Mouse (Mus musculus): ENCODE results near the gene Wfdc1.
A peak's percentile ranks its signal among the peaks of the same experiment; 100 is the strongest.

Gene Wfdc1

GRCm38 (mm10) chr8:119666219-119666951 is at the start of gene Wfdc1:
TSS of gene Wfdc1 (plus strand) at chr8:119666365.
- DNase-seq (ENCODE audit: low read depth, low spot score) = no peak

- DNase-seq (ENCODE audit: low read depth, low spot score) = no peak
These were observed 49.4 kb upstream of the Wfdc1 start for GRCm38 (mm10) chr8:119616811-119617210.

DNA sequence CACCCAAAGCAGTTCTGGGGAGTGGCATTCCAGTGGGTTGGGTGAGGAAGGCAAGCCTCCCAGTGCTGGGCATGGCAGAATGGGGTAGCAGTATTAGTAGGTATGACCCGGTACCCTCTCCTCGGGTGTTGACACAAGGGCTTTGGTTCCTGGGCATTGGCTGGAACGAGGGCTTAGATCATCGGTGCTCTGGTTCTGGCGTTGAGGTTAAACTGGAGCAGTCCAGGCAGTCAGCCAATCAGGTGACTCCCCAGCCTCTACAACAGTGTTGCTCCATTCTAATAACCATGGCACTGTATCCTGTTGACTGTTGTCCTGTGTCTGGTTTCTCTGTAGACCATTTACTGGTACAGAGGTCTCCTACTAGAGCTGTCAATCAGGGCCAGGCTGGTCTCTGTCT is 48.6 kb upstream of the Wfdc1 start:
- DNase-seq (ENCODE audit: low read depth, low spot score) = no peak

GRCm38 (mm10) chr8:119618887-119619286 is 47.3 kb upstream of the Wfdc1 start:
- DNase-seq (ENCODE audit: low read depth, low spot score) = no peak

DNA sequence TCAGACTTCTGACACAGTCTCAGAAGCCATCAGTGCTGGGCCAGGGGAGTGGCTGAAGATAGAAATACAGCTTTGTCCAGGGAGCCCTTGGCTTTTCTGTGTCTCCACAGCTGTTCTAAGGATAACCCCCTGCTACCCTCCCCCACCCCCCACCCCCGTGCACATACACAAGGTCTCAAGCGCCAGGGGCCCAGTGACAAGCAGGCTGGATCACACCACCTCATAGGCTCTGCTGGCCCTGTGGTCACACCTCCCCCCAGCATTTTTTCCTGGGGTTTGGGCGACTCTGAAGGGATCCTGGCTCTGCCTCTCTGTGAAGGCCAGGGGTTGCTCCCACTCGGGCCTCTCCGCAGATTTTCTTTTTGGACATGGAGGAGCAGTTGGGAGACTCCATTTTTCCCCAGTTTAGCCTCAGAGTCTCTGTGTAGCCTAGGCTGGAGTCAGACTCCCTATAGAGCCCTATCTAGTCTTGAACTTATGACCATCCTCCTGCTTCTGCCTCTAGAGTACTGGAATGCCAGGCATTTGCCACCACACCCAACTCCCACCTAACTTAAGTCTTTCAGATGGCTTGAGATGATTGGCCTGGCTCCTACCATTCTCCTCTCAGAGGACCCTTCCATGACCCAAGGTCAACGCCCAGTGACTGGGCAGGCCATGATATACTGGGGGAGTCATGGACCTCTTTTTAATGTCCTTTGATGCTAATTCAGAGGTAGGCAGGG is 45.9 kb upstream of the Wfdc1 start:
- DNase-seq (ENCODE audit: low read depth, low spot score) = peak; percentile 88

DNA sequence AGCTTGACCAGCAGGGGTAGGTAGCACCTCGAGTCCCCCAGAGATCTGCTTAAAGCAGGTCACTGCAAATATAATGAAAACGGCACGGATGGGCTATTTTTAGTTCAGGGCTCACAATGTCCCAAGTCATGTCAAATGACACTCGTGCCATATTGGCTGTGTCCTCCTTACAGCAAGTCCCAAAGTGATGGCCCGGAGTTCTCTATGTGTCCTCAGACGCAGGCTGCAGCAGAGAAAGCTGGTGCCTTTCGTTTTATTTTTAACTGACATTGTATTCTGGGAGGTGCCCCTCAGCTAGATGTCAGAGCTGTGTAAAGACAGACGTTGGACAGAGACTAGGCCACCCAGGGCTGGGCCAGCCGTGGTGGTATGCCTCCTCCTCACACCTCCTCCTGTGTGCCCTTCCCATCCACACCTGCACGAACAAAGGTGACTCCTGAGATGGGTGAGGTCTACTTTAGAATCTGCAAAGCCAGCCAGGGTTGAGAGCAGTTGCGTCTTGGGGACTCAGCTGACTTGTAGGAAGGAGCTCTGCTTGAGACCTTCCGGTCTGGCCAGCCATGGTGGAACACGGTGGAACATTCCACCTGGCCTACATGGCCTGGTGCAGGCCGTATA is 45.2 kb upstream of the Wfdc1 start:
- DNase-seq (ENCODE audit: low read depth, low spot score) = peak; percentile 55

- DNase-seq (ENCODE audit: low read depth, low spot score) = peak; percentile 76
These were observed 43.6 kb upstream of the Wfdc1 start for GRCm38 (mm10) chr8:119622555-119622954.

DNA sequence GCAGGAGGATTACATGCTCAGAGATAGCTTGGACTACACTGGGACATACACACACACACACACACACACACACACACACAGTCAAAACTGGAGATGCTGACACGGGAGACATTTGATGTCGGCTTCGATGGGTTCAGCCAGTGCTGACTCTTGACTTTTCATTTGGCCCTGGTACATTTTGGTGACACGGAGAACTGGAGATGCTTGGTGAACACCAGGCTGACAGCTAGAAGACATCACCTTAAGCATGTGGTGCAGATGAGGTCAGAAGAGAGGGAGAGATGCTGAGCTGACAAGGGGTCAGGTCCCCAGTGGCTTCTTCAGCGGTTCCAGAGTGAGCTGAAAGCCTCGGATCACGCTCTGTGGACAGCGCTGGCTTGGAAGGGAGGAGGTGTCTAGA is 43.1 kb upstream of the Wfdc1 start:
- no peak for DNase-seq (ENCODE audit: low read depth, low spot score)

- no peak for DNase-seq (ENCODE audit: low read depth, low spot score)
These were observed 42.4 kb upstream of the Wfdc1 start for GRCm38 (mm10) chr8:119623744-119624143.

GRCm38 (mm10) chr8:119624916-119625315 is 41.2 kb upstream of the Wfdc1 start:
- no peak for DNase-seq (ENCODE audit: low read depth, low spot score)

GRCm38 (mm10) chr8:119625788-119626187 is 40.4 kb upstream of the Wfdc1 start:
- peak; percentile 47 for DNase-seq (ENCODE audit: low read depth, low spot score)

DNA sequence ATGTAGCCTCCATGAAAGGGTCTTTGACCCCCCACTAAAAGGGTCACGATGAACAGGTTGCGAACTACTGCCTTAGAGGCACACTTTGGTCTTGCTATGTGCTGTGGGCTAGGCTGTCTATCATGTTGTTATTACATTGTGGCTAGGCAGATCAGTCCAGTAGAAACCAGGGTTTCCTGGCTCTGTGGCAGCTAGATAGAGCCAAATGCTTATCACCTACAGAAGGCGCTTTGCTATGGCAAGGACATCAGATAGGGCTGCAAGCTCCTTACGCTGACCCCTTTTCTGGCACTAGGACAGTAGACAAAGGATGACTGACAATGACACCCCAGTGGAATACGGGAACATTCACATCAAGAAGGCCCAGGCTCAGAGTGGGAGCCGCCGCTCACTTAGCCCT is 39.0 kb upstream of the Wfdc1 start:
- no peak for DNase-seq (ENCODE audit: low read depth, low spot score)

- DNase-seq (ENCODE audit: low read depth, low spot score) = peak; percentile 63
These were observed 38.4 kb upstream of the Wfdc1 start for GRCm38 (mm10) chr8:119627613-119628359.

DNA sequence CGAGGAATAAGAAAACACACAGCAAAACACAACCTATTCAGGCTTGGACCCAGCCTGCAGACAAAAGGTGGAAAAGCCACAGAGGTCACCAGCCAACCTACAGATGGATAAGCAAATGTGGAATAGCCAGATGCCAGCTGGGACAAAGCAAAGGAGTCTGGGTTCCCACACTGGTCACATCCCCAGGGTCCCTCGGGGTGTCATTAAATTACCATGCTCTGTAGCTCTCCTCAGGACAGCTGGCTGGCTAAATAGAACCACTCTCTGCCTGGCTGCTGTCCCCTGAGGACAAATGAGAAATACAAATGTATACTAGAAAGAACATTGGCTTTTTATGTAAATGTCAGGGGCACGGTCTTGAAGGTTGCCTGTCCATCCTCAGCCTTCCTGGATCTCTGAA is 35.3 kb upstream of the Wfdc1 start:
- no peak for DNase-seq (ENCODE audit: low read depth, low spot score)

- DNase-seq (ENCODE audit: low read depth, low spot score) = peak; percentile 78
These were observed 33.9 kb upstream of the Wfdc1 start for GRCm38 (mm10) chr8:119632246-119632645.

DNA sequence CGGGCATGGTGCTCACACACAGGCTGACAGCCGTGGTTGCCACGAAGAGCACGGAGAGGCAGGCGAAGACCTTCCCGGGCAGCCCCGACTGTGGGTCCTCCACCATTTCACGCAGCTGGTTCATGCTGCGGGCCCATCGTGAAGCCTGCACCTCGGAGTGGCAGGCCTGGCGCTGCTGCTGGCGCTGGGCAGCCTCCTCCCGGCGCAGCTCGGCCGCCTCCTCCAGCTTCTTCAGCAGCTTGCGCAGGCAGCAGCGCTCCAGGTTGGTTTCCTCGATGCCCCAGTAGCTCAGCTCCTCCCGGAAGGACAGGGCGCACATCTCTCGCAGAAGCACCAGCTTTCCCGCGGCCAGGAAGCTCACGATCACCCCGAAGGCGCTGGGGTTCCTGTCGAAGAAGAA is 33.3 kb upstream of the Wfdc1 start:
- DNase-seq (ENCODE audit: low read depth, low spot score) = no peak

DNA sequence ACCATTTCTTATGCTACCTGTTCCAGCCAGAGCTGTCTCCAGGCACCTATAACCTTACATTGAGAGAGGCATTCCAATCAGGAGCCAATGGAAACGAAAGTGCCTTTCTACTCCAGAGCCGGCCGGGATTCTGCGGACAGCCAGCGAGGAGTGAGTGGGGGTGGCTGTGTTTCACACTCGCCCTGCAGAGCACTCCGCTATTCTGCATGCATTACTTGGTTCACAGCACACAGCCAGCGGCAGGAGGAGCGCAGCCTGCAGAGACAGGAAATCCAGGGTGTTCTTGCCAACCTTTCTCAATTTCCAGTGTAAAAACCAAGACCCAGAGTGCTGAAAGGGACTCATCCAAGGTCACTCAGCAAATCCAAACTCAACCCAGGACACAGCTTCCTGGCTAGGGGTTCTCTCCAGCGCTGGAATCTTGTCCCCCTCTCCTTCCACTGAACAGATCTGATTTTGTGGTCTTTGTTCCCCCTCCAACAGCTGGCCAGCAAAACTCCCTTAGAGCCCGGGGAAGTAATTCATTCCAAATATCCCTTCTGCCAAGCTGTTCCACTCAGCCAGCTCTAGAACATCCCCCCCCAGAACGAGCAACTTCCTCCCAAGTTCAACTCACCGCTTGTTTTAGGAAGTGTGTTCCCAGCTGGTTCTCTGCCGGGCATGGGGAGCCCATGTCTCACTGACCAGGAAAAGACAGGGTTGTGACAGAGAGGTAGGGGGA is 31.4 kb upstream of the Wfdc1 start:
- no peak for DNase-seq (ENCODE audit: low read depth, low spot score)

DNA sequence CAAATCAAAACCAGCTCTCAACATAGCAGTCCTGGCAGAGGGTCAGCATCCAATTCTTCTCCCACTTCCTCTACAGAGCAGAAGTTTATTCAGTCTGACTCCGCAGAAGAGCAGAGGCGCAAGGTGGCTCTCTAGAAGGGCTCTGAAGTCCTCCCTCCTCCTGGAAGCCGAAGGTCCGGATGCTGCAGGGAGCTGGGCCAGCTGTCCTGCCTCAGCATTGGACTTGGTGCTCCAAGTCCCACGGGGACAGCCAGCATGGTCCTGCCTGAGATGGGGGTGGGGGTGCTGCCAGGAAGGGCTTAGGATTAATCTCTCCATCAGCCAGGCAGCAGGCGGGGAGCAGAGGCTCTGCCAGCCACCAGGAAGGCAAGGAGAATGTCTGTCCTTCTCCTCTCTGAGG is 30.8 kb upstream of the Wfdc1 start, which contains the start of gene Kcng4:
Gene Kcng4 (minus strand): TSS at position 303 of the 400 bp plus-strand sequence.
- no peak for DNase-seq (ENCODE audit: low read depth, low spot score)

GRCm38 (mm10) chr8:119635958-119636357 is 30.2 kb upstream of the Wfdc1 start:
- DNase-seq (ENCODE audit: low read depth, low spot score) = no peak

- DNase-seq (ENCODE audit: low read depth, low spot score) = no peak
These were observed 29.4 kb upstream of the Wfdc1 start for GRCm38 (mm10) chr8:119636766-119637165.

DNA sequence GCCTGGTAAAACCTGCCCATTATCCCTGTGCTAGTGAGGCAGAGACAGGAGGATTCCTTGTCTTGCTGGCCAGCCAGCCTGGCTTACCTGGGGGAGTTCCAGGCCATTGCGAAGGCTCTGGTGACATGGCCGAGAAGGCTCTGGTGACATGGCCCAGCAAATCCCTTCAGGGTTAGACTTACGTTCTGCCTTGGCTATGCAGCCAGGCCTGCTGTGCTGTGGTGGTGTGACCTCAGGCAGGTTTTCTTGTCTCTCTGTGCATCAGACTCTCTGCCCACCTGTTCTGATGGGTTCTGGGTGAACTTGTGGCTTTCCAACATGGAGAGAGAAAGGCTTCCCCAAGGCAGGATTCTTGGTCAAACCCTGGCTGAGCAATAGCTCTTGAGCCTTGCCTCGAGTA is 28.8 kb upstream of the Wfdc1 start:
- no peak for DNase-seq (ENCODE audit: low read depth, low spot score)
